Mouse (Mus musculus) heart, adult 2 months (tissue): ENCODE data around the gene Pik3cd.
A peak's percentile ranks its signal among the peaks of the same experiment; 100 is the strongest.

Experiments used
- CTCF ChIP-seq: fragments of 200-600 bp; IDR thresholded peaks from 2 replicates; pipeline ENCODE4 v1.8.1; 2022; ENCODE audit warnings: antibody characterized with exemption, mild to moderate bottlenecking, moderate library complexity
- EP300 ChIP-seq: fragments of 200-500 bp; IDR thresholded peaks from 2 replicates; pipeline ENCODE4 v1.6.1; 2011; ENCODE audit warnings: low read depth, low read length, control low read depth; ENCODE audit not compliant: insufficient read depth
- POLR2A ChIP-seq: fragments of 200-500 bp; IDR thresholded peaks from 2 replicates; pipeline ENCODE4 v1.6.1; 2011; ENCODE audit warnings: mild to moderate bottlenecking, low read depth, low read length, control low read depth; ENCODE audit not compliant: insufficient read depth

GRCm38 (mm10) chr4:149604518-149604917 is 97.9 kb downstream of the Pik3cd start:
- no peak for TF ChIP-seq POLR2A
- TF ChIP-seq CTCF: peak; percentile 53
- no peak for TF ChIP-seq EP300
